Mouse (Mus musculus) MEL (cell line): ENCODE data around the gene Pphln1. TPM values are rescaled to one million over a fixed set of nuclear protein-coding genes. Genes with fewer than 3 reads are reported as not detected.
"Not testable (repeated sequence)": the region's sequence is repeated elsewhere in the genome, so short reads cannot be mapped to it uniquely, and the experiment has no call there.

ENCODE experiments used
- DNase-seq: peaks from one replicate; pipeline ENCODE4 v3.0.0; 2011; ENCODE audit warnings: low read depth, low spot score
- H3K27ac ChIP-seq: 2 replicates; pipeline ENCODE4 v1.5.1; 2012; ENCODE audit warnings: low read depth, mild to moderate bottlenecking, control low read depth, low read length, moderate library complexity; ENCODE audit not compliant: control insufficient read depth
- H3K27me3 ChIP-seq, 2 experiments: fragments of 150-350 bp in 1 of 2; sonication (generic) in 1 of 2; 2 replicates each; pipeline ENCODE4 v1.6.1; 2012; ENCODE audit warnings: low read length in 2 of 2, mild to moderate bottlenecking in 2 of 2, improper control_type of control experiment in 1 of 2, moderate library complexity in 1 of 2; ENCODE audit not compliant: insufficient read depth in 2 of 2, control insufficient read depth in 1 of 2
- H3K36me3 ChIP-seq, 2 experiments: 2 replicates each; pipeline ENCODE4 v1.6.1; 2012 to 2014; ENCODE audit warnings: low read length in 2 of 2, improper control_type of control experiment in 1 of 2, inconsistent platforms in 1 of 2, mild to moderate bottlenecking in 1 of 2; ENCODE audit not compliant: insufficient read depth in 2 of 2, control insufficient read depth in 1 of 2
- H3K4me1 ChIP-seq, 2 experiments: fragments of 150-350 bp in 1 of 2; sonication (generic) in 1 of 2; 2 replicates each; pipeline ENCODE4 v1.6.1; 2012; ENCODE audit warnings: low read length in 2 of 2, improper control_type of control experiment in 1 of 2, mild to moderate bottlenecking in 1 of 2; ENCODE audit not compliant: insufficient read depth in 2 of 2, control insufficient read depth in 1 of 2
- H3K4me3 ChIP-seq, 2 experiments: fragments of 150-350 bp in 1 of 2; sonication (generic) in 1 of 2; 2 replicates each; pipeline ENCODE4 v1.5.1; 2012; ENCODE audit warnings: low read depth in 2 of 2, low read length in 2 of 2, mild to moderate bottlenecking in 2 of 2, moderate library complexity in 2 of 2, control low read depth in 1 of 2, improper control_type of control experiment in 1 of 2; ENCODE audit not compliant: control insufficient read depth in 1 of 2, insufficient read depth in 1 of 2
- H3K79me2 ChIP-seq: 2 replicates; pipeline ENCODE4 v1.6.1; 2012; ENCODE audit warnings: mild to moderate bottlenecking, low read length, moderate library complexity; ENCODE audit not compliant: control insufficient read depth, poor library complexity, insufficient read depth
- H3K9ac ChIP-seq: 2 replicates; pipeline ENCODE4 v1.6.1; 2012; ENCODE audit warnings: low read depth, mild to moderate bottlenecking, control low read depth, low read length, moderate library complexity; ENCODE audit not compliant: control insufficient read depth, poor library complexity, severe bottlenecking
- H3K9me3 ChIP-seq: fragments of 150-350 bp; sonication (generic); replicated peaks from 2 replicates; pipeline ENCODE4 v1.6.1; 2012; ENCODE audit warnings: mild to moderate bottlenecking, low read length, improper control_type of control experiment, moderate library complexity; ENCODE audit not compliant: insufficient read depth
- CHD2 ChIP-seq: IDR thresholded peaks from 2 replicates; pipeline ENCODE4 v1.6.1; 2011; ENCODE audit warnings: low read length, improper control_type of control experiment
- EP300 ChIP-seq, 2 experiments: IDR thresholded peaks; 2 replicates each; pipeline ENCODE4 v1.6.1; 2011; ENCODE audit warnings: improper control_type of control experiment in 2 of 2, low read length in 2 of 2, low read depth in 1 of 2, mild to moderate bottlenecking in 1 of 2
- ETS1 ChIP-seq: IDR thresholded peaks from 2 replicates; pipeline ENCODE4 v1.6.1; 2012; ENCODE audit warnings: low read depth, mild to moderate bottlenecking, inconsistent platforms, low read length, improper control_type of control experiment, moderate library complexity
- GABPA ChIP-seq: IDR thresholded peaks from 2 replicates; pipeline ENCODE4 v1.6.1; 2012; ENCODE audit warnings: low read depth, mild to moderate bottlenecking, inconsistent platforms, low read length, improper control_type of control experiment, moderate library complexity
- GATA1 ChIP-seq: IDR thresholded peaks from 2 replicates; pipeline ENCODE4 v1.6.1; 2011; ENCODE audit warnings: low read depth, low read length, improper control_type of control experiment
- HCFC1 ChIP-seq: IDR thresholded peaks from 2 replicates; pipeline ENCODE4 v1.6.1; 2012; ENCODE audit warnings: low read depth, mild to moderate bottlenecking, inconsistent platforms, low read length, improper control_type of control experiment, moderate library complexity
- MAFK ChIP-seq: IDR thresholded peaks from 2 replicates; pipeline ENCODE4 v1.6.1; 2011; ENCODE audit warnings: low read depth, mild to moderate bottlenecking, low read length, improper control_type of control experiment, borderline replicate concordance
- MAX ChIP-seq: IDR thresholded peaks from 2 replicates; pipeline ENCODE4 v1.6.1; 2011; ENCODE audit warnings: low read length, improper control_type of control experiment
- MAZ ChIP-seq: IDR thresholded peaks from 2 replicates; pipeline ENCODE4 v1.6.1; 2012; ENCODE audit warnings: low read depth, mild to moderate bottlenecking, inconsistent platforms, low read length, improper control_type of control experiment
- MEF2A ChIP-seq: IDR thresholded peaks from 2 replicates; pipeline ENCODE4 v1.6.1; 2014; ENCODE audit warnings: low read depth, mild to moderate bottlenecking, inconsistent platforms, low read length, improper control_type of control experiment; ENCODE audit not compliant: poor library complexity, insufficient replicate concordance, severe bottlenecking; ENCODE audit errors: extremely low read depth
- MYC ChIP-seq: IDR thresholded peaks from 2 replicates; pipeline ENCODE4 v1.6.1; 2011; ENCODE audit warnings: low read depth, mild to moderate bottlenecking, low read length, improper control_type of control experiment, moderate library complexity
- NRF1 ChIP-seq: IDR thresholded peaks from 2 replicates; pipeline ENCODE4 v1.6.1; 2014; ENCODE audit warnings: low read depth, mild to moderate bottlenecking, inconsistent platforms, low read length, improper control_type of control experiment, moderate library complexity; ENCODE audit not compliant: poor library complexity, insufficient read depth, severe bottlenecking
- POLR2A ChIP-seq, 2 experiments: IDR thresholded peaks; 2 replicates each; pipeline ENCODE4 v1.6.1; 2011 to 2012; ENCODE audit warnings: low read length in 2 of 2, mild to moderate bottlenecking in 2 of 2, control low read depth in 1 of 2, improper control_type of control experiment in 1 of 2, low read depth in 1 of 2, moderate library complexity in 1 of 2; ENCODE audit not compliant: control insufficient read depth in 1 of 2, insufficient read depth in 1 of 2, poor library complexity in 1 of 2
- POLR2AphosphoS5 ChIP-seq: IDR thresholded peaks from 2 replicates; pipeline ENCODE4 v1.6.1; 2012; ENCODE audit warnings: low read depth, borderline replicate concordance, mild to moderate bottlenecking, inconsistent platforms, low read length, moderate library complexity, mixed read lengths
- RAD21 ChIP-seq: IDR thresholded peaks from 2 replicates; pipeline ENCODE4 v1.6.1; 2011; ENCODE audit warnings: mild to moderate bottlenecking, low read depth, low read length, improper control_type of control experiment
- RCOR1 ChIP-seq: IDR thresholded peaks from 2 replicates; pipeline ENCODE4 v1.6.1; 2012; ENCODE audit warnings: low read depth, mild to moderate bottlenecking, inconsistent platforms, low read length, improper control_type of control experiment
- SMC3 ChIP-seq: IDR thresholded peaks from 2 replicates; pipeline ENCODE4 v1.6.1; 2011; ENCODE audit warnings: low read depth, low read length, improper control_type of control experiment
- TAL1 ChIP-seq: IDR thresholded peaks from 2 replicates; pipeline ENCODE4 v1.6.1; 2012; ENCODE audit warnings: mild to moderate bottlenecking, inconsistent platforms, low read length, moderate library complexity, mixed read lengths
- TBP ChIP-seq: IDR thresholded peaks from 2 replicates; pipeline ENCODE4 v1.8.0; 2011; ENCODE audit warnings: low read depth, low read length, improper control_type of control experiment
- TCF12 ChIP-seq: IDR thresholded peaks from 2 replicates; pipeline ENCODE4 v1.6.1; 2014; ENCODE audit warnings: low read depth, mild to moderate bottlenecking, inconsistent platforms, low read length, improper control_type of control experiment, moderate library complexity
- UBTF ChIP-seq: IDR thresholded peaks from 2 replicates; pipeline ENCODE4 v1.6.1; 2012; ENCODE audit warnings: low read depth, mild to moderate bottlenecking, inconsistent platforms, low read length, improper control_type of control experiment, moderate library complexity, borderline replicate concordance; ENCODE audit not compliant: insufficient read depth
- USF1 ChIP-seq: IDR thresholded peaks from 2 replicates; pipeline ENCODE4 v1.6.1; 2014; ENCODE audit warnings: low read depth, mild to moderate bottlenecking, inconsistent platforms, low read length, improper control_type of control experiment, moderate library complexity
- USF2 ChIP-seq, 2 experiments: IDR thresholded peaks; 2 replicates each; pipeline ENCODE4 v1.6.1; 2011 to 2012; ENCODE audit warnings: improper control_type of control experiment in 2 of 2, low read length in 2 of 2, borderline replicate concordance in 1 of 2, inconsistent platforms in 1 of 2, low read depth in 1 of 2, mild to moderate bottlenecking in 1 of 2; ENCODE audit not compliant: insufficient read depth in 1 of 2
- ZKSCAN1 ChIP-seq: IDR thresholded peaks from 2 replicates; pipeline ENCODE4 v1.6.1; 2012; ENCODE audit warnings: low read depth, mild to moderate bottlenecking, inconsistent platforms, low read length, improper control_type of control experiment, moderate library complexity
- polyA plus RNA-seq, 2 experiments: library from polyadenylated mRNA; stranded (reverse) in 1 of 2; unstranded in 1 of 2; fragments of >175 nt in 1 of 2; fragments of >200 nt in 1 of 2; gene quantifications; 2 replicates each; pipeline versions ENCODE4 v1.2.1 to v1.2.4; 2012; ENCODE audit warnings: low replicate concordance in 2 of 2, low read depth in 1 of 2; ENCODE audit not compliant: insufficient read length in 2 of 2, insufficient read depth in 1 of 2, missing spikeins in 1 of 2
- total RNA-seq: library from RNA; depleted of rRNA; stranded (reverse); fragments of 300-350 nt; gene quantifications from 2 replicates; pipeline ENCODE4 v1.2.3, GENCODE M21; 2012

Gene Pphln1
- total and polyA plus RNA-seq, 3 experiments, result 43.4 to 63.0 (median 50.1) TPM

DNA sequence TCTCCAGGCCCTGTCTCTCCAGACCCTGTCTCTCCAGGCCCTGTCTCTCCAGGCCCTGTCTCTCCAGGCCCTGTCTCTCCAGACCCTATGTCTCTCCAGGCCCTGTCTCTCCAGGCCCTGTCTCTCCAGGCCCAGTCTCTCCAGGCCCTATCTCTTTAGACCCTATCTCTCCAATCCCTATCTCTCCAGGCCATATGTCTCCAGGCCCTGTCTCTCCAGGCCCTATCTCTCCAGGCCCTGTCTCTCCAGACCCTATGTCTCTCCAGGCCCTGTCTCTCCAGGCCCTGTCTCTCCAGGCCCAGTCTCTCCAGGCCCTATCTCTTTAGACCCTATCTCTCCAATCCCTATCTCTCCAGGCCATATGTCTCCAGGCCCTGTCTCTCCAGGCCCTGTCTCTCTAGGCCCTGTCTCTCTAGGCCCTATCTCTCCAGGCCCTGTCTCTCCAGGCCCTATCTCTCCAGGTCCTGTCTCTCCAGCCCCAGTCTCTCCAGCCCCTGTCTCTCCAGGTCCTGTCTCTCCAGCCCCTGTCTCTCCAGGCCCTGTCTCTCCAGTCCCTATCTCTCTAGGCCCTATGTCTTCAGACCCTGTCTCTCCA is 25.5 kb upstream of the Pphln1 start:
- DNase-seq, H3K9ac ChIP-seq, H3K36me3 ChIP-seq, H3K79me2 ChIP-seq, H3K9me3 ChIP-seq, H3K27ac ChIP-seq, H3K27me3 ChIP-seq, H3K4me3 ChIP-seq: not testable (repeated sequence)
- peak; percentile 25; the same call in 1 of the 2 replicates for TF ChIP-seq TAL1
- H3K4me1 ChIP-seq, result peaks cover 0 to 10% of the 10 kb centered on the region in 2 experiments; a peak in 2 of 4 replicates

DNA sequence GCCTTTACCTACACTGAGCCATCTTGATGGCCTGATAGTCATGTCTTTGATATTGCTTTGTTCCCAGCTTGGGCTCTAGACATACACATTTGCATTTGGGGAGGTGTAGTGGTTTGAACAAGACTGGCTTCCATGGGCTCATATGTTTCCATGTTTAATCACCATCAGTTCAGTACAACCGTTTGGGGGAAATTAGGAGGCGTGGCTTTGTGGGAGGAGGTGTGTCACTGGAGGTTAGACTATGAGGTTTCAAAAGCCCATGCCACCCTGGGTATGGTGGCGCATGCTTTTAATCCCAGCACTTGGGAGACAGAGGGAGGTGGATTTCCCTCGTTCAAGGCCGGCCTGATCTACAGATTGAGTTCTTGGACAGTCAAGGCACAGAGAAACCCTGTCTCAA is 22.5 kb upstream of the Pphln1 start:
- no peaks in the 10 kb centered on the region for H3K27me3 ChIP-seq
- no peaks in the 10 kb centered on the region for H3K9me3 ChIP-seq
- no peak overlapping the region for H3K27ac ChIP-seq
- TF ChIP-seq ETS1, result no peak
- no peak for TF ChIP-seq NRF1
- TF ChIP-seq MEF2A, result no peak
- TF ChIP-seq HCFC1, result no peak
- TF ChIP-seq MAX, result no peak
- H3K36me3 ChIP-seq, result peaks cover 0 to 5% of the 10 kb centered on the region in 2 experiments; a peak in 1 of 4 replicates
- no peak overlapping the region for H3K9ac ChIP-seq
- DNase-seq, result no peak
- H3K79me2 ChIP-seq, result no peaks in the 10 kb centered on the region
- H3K4me3 ChIP-seq, result no peak overlapping the region
- peaks cover 0 to 10% of the 10 kb centered on the region in 2 experiments; a peak in 2 of 4 replicates for H3K4me1 ChIP-seq

DNA sequence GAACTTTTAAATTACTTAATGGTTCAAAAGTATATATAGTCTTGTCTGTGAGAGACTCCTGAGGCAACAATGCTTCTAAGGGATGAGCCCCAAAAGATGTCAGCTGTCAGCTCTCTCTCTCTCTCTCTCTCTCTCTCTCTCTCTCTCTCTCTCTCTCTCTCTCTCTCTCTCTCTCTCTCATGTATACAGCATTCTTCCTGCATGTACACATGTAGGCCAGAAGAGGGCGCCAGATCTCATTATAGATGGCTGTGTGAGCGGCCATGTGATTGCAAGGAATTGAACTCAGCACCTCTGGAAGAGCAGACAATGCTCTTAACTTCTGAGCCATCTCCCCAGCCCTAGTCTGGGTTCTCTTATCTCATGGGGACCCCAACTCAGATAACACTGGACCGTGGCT is 19.0 kb upstream of the Pphln1 start:
- H3K4me3 ChIP-seq, result peak overlapping the region; percentile 12 to 23; a peak in 3 of 4 replicates
- H3K27me3 ChIP-seq, result no peaks in the 10 kb centered on the region
- H3K9ac ChIP-seq, result no peak overlapping the region
- TF ChIP-seq MYC (peak; percentile 77; the same call in 1 of the 2 replicates), RCOR1 (no peak), ZKSCAN1 (no peak), TBP (no peak), TCF12 (no peak), ETS1 (no peak; the same call in 1 of the 2 replicates), MAX (peak; percentile 64), POLR2AphosphoS5 (no peak), EP300 (IDR thresholded peaks at IDR 0.05; ENCODE audit: low read depth in 1 of 2, low read length in 2 of 2) (no peak), UBTF (no peak), MEF2A (no peak), RAD21 (peak; percentile 45), USF2 (IDR thresholded peaks at IDR 0.05; ENCODE audit: borderline replicate concordance in 1 of 2, insufficient read depth in 1 of 2, low read depth in 1 of 2, low read length in 2 of 2) (no peak), SMC3 (peak; percentile 51), GABPA (no peak), USF1 (no peak), MAFK (no peak), MAZ (no peak), CHD2 (no peak), POLR2A (IDR thresholded peaks at IDR 0.05; ENCODE audit: control insufficient read depth in 1 of 2, insufficient read depth in 1 of 2, low read depth in 1 of 2, low read length in 2 of 2, poor library complexity in 1 of 2) (no peak), GATA1 (no peak)

More for the DNA sequence above, 19.0 kb upstream of the Pphln1 start:
- Histone ChIP-seq H3K9me3 (no peaks in the 10 kb centered on the region), H3K27ac (no peak overlapping the region), H3K4me1 (peaks cover 0 to 7% of the 10 kb centered on the region in 2 experiments; a peak in 2 of 4 replicates), H3K79me2 (no peaks in the 10 kb centered on the region), H3K36me3 (peaks cover 0 to 3% of the 10 kb centered on the region in 2 experiments; a peak in 1 of 4 replicates)
- peak; percentile 80 for DNase-seq
